Mouse (Mus musculus) CD4-positive helper T cell, adult 2 months (primary cell): Measurements from ENCODE around the gene Cemip2.

Experiments used
- DNase-seq: peaks from one replicate; pipeline ENCODE4 v3.0.0-alpha.2; 2012; ENCODE audit warnings: low read depth, missing footprints, low spot score

Cemip2 gene

GRCm38 (mm10) chr19:21814433-21815020 is 36.4 kb downstream of the Cemip2 start:
- no peak for DNase-seq

- no peak for DNase-seq
Observed at GRCm38 (mm10) chr19:21816260-21816659, 38.1 kb downstream of the Cemip2 start.

- DNase-seq, result no peak
Observed at GRCm38 (mm10) chr19:21818021-21818725, 40.0 kb downstream of the Cemip2 start.

- DNase-seq, result no peak
Observed at GRCm38 (mm10) chr19:21819585-21819984, 41.4 kb downstream of the Cemip2 start.

- DNase-seq, result no peak
Observed at GRCm38 (mm10) chr19:21820126-21820525, 42.0 kb downstream of the Cemip2 start.

GRCm38 (mm10) chr19:21821877-21822276 is 43.7 kb downstream of the Cemip2 start:
- no peak for DNase-seq

GRCm38 (mm10) chr19:21824146-21824545 is 46.0 kb downstream of the Cemip2 start:
- no peak for DNase-seq

GRCm38 (mm10) chr19:21825128-21825885 is 47.2 kb downstream of the Cemip2 start:
- DNase-seq, result no peak

GRCm38 (mm10) chr19:21833416-21833992 is 55.4 kb downstream of the Cemip2 start:
- no peak for DNase-seq

GRCm38 (mm10) chr19:21834952-21835351 is 56.8 kb downstream of the Cemip2 start:
- DNase-seq, result no peak

GRCm38 (mm10) chr19:21850721-21851120 is 72.6 kb downstream of the Cemip2 start:
- DNase-seq, result no peak

GRCm38 (mm10) chr19:21854526-21855228 is 76.5 kb downstream of the Cemip2 start:
- DNase-seq, result no peak

- DNase-seq, result no peak
Observed at GRCm38 (mm10) chr19:21855421-21856128, 77.4 kb downstream of the Cemip2 start.

GRCm38 (mm10) chr19:21858846-21859521 is 80.8 kb downstream of the Cemip2 start:
- no peak for DNase-seq

GRCm38 (mm10) chr19:21860132-21860531 is 82.0 kb downstream of the Cemip2 start:
- DNase-seq, result no peak

GRCm38 (mm10) chr19:21860894-21861293 is 82.8 kb downstream of the Cemip2 start:
- DNase-seq, result no peak

- DNase-seq, result peak; percentile 21
Observed at GRCm38 (mm10) chr19:21862289-21862990, 84.3 kb downstream of the Cemip2 start.

GRCm38 (mm10) chr19:21862991-21863931 is 85.1 kb downstream of the Cemip2 start:
- DNase-seq, result peak; percentile 78
